Mouse (Mus musculus) bone marrow macrophage, adult 2 months (primary cell): ENCODE measurements around the gene Rnf43.

Experiments used
- CTCF ChIP-seq: IDR thresholded peaks from 2 replicates; pipeline ENCODE4 v1.5.1; 2012; ENCODE audit warnings: low read depth, mild to moderate bottlenecking, low read length, moderate library complexity
- POLR2A ChIP-seq: IDR thresholded peaks from 2 replicates; pipeline ENCODE4 v1.6.1; 2012; ENCODE audit warnings: mild to moderate bottlenecking, low read depth, low read length, borderline replicate concordance

DNA sequence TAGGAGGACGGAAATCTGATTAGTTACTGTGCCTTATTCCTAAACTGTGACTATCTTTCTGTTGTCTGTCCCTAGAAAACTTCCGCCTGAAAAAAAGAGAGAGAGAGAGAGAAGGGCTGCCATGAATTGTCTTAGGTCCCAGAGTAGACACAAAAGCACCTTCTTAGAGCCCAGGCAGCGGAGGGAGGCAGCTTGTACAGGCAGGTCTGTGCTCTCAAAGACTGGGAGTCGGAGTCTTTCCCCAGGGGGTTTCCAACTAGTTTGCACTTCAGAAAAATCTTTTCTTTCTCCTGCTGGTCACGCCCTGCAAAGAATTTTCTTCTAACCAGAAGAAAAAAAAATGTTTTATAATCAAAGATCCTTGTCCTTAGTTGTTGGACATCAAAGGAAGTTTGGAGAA, 15.2 kb downstream of the Rnf43 start:
- TF ChIP-seq CTCF: no peak
- no peak for TF ChIP-seq POLR2A
